ENCODE assay signal across 14 mouse cellular contexts in the genomic region with DNA sequence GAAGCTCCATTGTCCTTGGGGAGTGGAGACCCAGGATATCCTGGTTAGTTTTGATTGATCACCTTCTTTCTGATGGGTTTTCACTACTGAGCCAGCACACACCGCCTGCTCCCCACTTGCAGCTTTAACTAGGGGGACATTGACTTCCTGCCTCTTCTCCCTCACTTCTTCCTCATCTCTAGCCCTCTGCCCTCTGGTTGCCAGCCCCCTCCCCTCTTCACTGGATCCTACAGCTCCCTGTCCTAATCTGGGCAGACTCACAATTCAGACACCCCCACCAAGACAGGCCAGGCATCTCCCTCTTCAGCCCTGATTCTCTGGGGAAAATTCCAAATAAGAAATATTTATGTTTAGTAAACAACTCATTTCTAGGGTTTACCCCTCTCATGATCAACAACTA. TPM values are rescaled to one million over a fixed set of nuclear protein-coding genes. Genes with fewer than 3 reads are reported as not detected.
DNase-seq lines count a peak whose midpoint lies in the region; ATAC-seq and TF ChIP-seq lines count a peak whose summit lies in the region.
"Had no signal": no experiment of that assay in that cellular context is flagged by ENCODE, and none has a peak within 500 bp of the region (broad histone marks: within the 10 kb centered on the region; RNA-seq: fewer than 3 reads in every experiment).

No protein-coding gene starts in this region.

- H3K4me2 ChIP-seq in embryonic facial prominence, embryonic 11.5 days (ENCODE audit: low read depth, low read length), result no peak overlapping the region
- H3K4me2 ChIP-seq in hindbrain, embryonic 11.5 days (replicated peaks; ENCODE audit: low read depth, low read length), result peak overlapping the region; percentile 69
- H3K4me2 ChIP-seq in midbrain, postnatal 0 days (ENCODE audit: low read depth, low read length, poor library complexity, severe bottlenecking), result peak overlapping the region; percentile 91
- H3K4me2 ChIP-seq: limb, embryonic 13.5 days had no signal

- H3K4me1 ChIP-seq in embryonic facial prominence, embryonic 11.5 days (ENCODE audit: control insufficient read depth, insufficient read depth, low read length), result peaks cover 2% of the 10 kb centered on the region
- H3K4me1 ChIP-seq in hindbrain, embryonic 11.5 days (replicated peaks; ENCODE audit: control insufficient read depth, insufficient read depth, low read length), result peaks cover 2% of the 10 kb centered on the region; the same call in 1 of the 2 replicates
- H3K4me1 ChIP-seq in midbrain, postnatal 0 days (ENCODE audit: insufficient read depth, low read length), result peaks cover 11% of the 10 kb centered on the region

- H3K4me3 ChIP-seq in embryonic facial prominence, embryonic 11.5 days (ENCODE audit: low read depth, low read length), result peak overlapping the region; percentile 69
- peak overlapping the region; percentile 99 for H3K4me3 ChIP-seq in hindbrain, embryonic 11.5 days (ENCODE audit: low read depth, low read length)
- peak overlapping the region; percentile 85 for H3K4me3 ChIP-seq in midbrain, postnatal 0 days (ENCODE audit: low read depth, low read length)
- H3K4me3 ChIP-seq: limb, embryonic 13.5 days had no signal

- H3K36me3 ChIP-seq in embryonic facial prominence, embryonic 11.5 days (replicated peaks; ENCODE audit: control insufficient read depth, insufficient read depth, low read depth, low read length), result no peaks in the 10 kb centered on the region
- no peaks in the 10 kb centered on the region for H3K36me3 ChIP-seq in hindbrain, embryonic 11.5 days (ENCODE audit: control insufficient read depth, insufficient read depth, low read length)
- no peaks in the 10 kb centered on the region; the same call in 1 of the 2 replicates for H3K36me3 ChIP-seq in midbrain, postnatal 0 days (ENCODE audit: insufficient read depth, low read length)
- H3K36me3 ChIP-seq: limb, embryonic 13.5 days had no signal

- TF ChIP-seq CTCF in midbrain, postnatal 0 days (IDR thresholded peaks at IDR 0.05), result no peak

- peak; percentile 9 for DNase-seq in kidney, adult 11 months
- DNase-seq in kidney, postnatal 4 days, result no peak
- no peak for DNase-seq in embryonic facial prominence, embryonic 11.5 days (ENCODE audit: low spot score)
- peak; percentile 59 for DNase-seq in hindbrain, embryonic 11.5 days (ENCODE audit: low spot score)
- no peak for DNase-seq in midbrain, postnatal 0 days (ENCODE audit: low spot score)
- no peak for DNase-seq in lung, adult 18-20 months
- DNase-seq in right cerebral cortex, adult 18-20 months, result no peak
- no peak for DNase-seq in spleen, postnatal 10 days (ENCODE audit: low spot score in 2 of 2)
- DNase-seq: gastrocnemius, postnatal 36 days; heart, postnatal 10 days; lung, postnatal 36 days; thymus, adult 2 months had no signal

- ATAC-seq in embryonic facial prominence, embryonic 11.5 days (replicated peaks; ENCODE audit: insufficient number of reproducible peaks, low FRiP score, low TSS enrichment, low read depth), result no peak
- no peak for ATAC-seq in hindbrain, embryonic 11.5 days (ENCODE audit: low FRiP score)
- no peak for ATAC-seq in midbrain, postnatal 0 days (ENCODE audit: low FRiP score)

- H3K27ac ChIP-seq in embryonic facial prominence, embryonic 11.5 days (replicated peaks; ENCODE audit: low read depth, low read length), result 0 out of 2 replicates have a peak overlapping the region, but pooled peaks have one; percentile 6
- H3K27ac ChIP-seq in hindbrain, embryonic 11.5 days (ENCODE audit: low read depth, low read length), result peak overlapping the region; percentile 99
- H3K27ac ChIP-seq in midbrain, postnatal 0 days (ENCODE audit: low read depth, low read length), result peak overlapping the region; percentile 97
- H3K27ac ChIP-seq: limb, embryonic 13.5 days had no signal

- H3K27me3 ChIP-seq in embryonic facial prominence, embryonic 11.5 days (ENCODE audit: control insufficient read depth, insufficient read depth, low read length), result peaks cover 16% of the 10 kb centered on the region
- peaks cover 2% of the 10 kb centered on the region; the same call in 1 of the 2 replicates for H3K27me3 ChIP-seq in hindbrain, embryonic 11.5 days (ENCODE audit: control insufficient read depth, insufficient read depth, low read length)
- no peaks in the 10 kb centered on the region for H3K27me3 ChIP-seq in midbrain, postnatal 0 days (ENCODE audit: insufficient read depth, low read length)

- H3K9me3 ChIP-seq in embryonic facial prominence, embryonic 11.5 days (replicated peaks; ENCODE audit: control insufficient read depth, low read length), result no peaks in the 10 kb centered on the region
- H3K9me3 ChIP-seq in hindbrain, embryonic 11.5 days (ENCODE audit: control insufficient read depth, low read length), result no peaks in the 10 kb centered on the region
- no peaks in the 10 kb centered on the region for H3K9me3 ChIP-seq in midbrain, postnatal 0 days (ENCODE audit: low read length)
- H3K9me3 ChIP-seq: limb, embryonic 13.5 days had no signal

- H3K9ac ChIP-seq in embryonic facial prominence, embryonic 11.5 days (replicated peaks; ENCODE audit: low read length), result peak overlapping the region; percentile 23
- peak overlapping the region; percentile 79 for H3K9ac ChIP-seq in hindbrain, embryonic 11.5 days (ENCODE audit: low read depth, low read length)
- peak overlapping the region; percentile 72 for H3K9ac ChIP-seq in midbrain, postnatal 0 days (replicated peaks; ENCODE audit: low read length, poor library complexity, severe bottlenecking)
- H3K9ac ChIP-seq: limb, embryonic 13.5 days had no signal

- whole genome bisulfite sequencing in embryonic facial prominence, embryonic 11.5 days, result 0% methylated on average over 1 of the region's 1 CpGs
- 15% methylated on average over 1 of the region's 1 CpGs for WGBS in hindbrain, embryonic 11.5 days
- WGBS in midbrain, postnatal 0 days, result 31% methylated on average over 1 of the region's 1 CpGs

RNA-seq across cellular contexts. Expression of a gene that starts 3.3 kb away (rescaled TPM):
- polyA plus RNA-seq in embryonic facial prominence, embryonic 11.5 days (2014; fragmentation: Nextera tagmentation; extraction: Ambion mirVana), result 7.2 and 9.9 TPM in 2 replicates
- 20.7 and 22.3 TPM in 2 replicates for polyA plus RNA-seq in hindbrain, embryonic 11.5 days (2014; fragmentation: Nextera tagmentation; extraction: Ambion mirVana)
- 45.2 and 48.4 TPM in 2 replicates for total RNA-seq in midbrain, postnatal 0 days (2014; rRNA removed)
- 11.5 and 12.0 TPM in 2 replicates for polyA plus RNA-seq in midbrain, postnatal 0 days (2015; fragmentation: Nextera tagmentation; extraction: Ambion mirVana)
- total RNA-seq: gastrocnemius, postnatal 36 days; heart, postnatal 10 days had no signal
- polyA plus RNA-seq: small intestine, adult 2 months had no signal

Comparison
In these comparisons a context has a peak if more than half of its experiments do, and no peak if none do; other contexts are left out.
1. DNase-seq: peak in kidney, adult 11 months (single experiment) and hindbrain, embryonic 11.5 days (single experiment); none in kidney, postnatal 4 days (0 of 2), embryonic facial prominence, embryonic 11.5 days (single experiment), midbrain, postnatal 0 days (single experiment), lung, adult 18-20 months (0 of 2), right cerebral cortex, adult 18-20 months (single experiment) and spleen, postnatal 10 days (0 of 2).
2. H3K27ac ChIP-seq: peak in every context shown above with its lines; median percentile 99 in hindbrain, embryonic 11.5 days; 97 in midbrain, postnatal 0 days; 6 in embryonic facial prominence, embryonic 11.5 days.
3. H3K9ac ChIP-seq: peak in every context shown above with its lines; median percentile 79 in hindbrain, embryonic 11.5 days; 72 in midbrain, postnatal 0 days; 23 in embryonic facial prominence, embryonic 11.5 days.
4. Peak in every context shown above with its lines, with median percentiles within 50 percentile points of each other: H3K4me3 ChIP-seq.